Mouse (Mus musculus) lung, embryonic 16.5 days (tissue): Measurements from ENCODE around the gene Mavs. TPM values are rescaled to one million over a fixed set of nuclear protein-coding genes. Genes with fewer than 3 reads are reported as not detected.

Experiments used
- ATAC-seq: fragments of 200-750 bp; cut with Nextera tagmentation; 2 replicates; pipeline ENCODE4 v1.8.0; 2017; ENCODE audit warnings: low read depth, mild to moderate bottlenecking, moderate library complexity
- H3K27ac ChIP-seq: fragments of 300-500 bp; sonication (generic); 2 replicates; pipeline ENCODE4 v1.5.1; 2014; ENCODE audit warnings: mild to moderate bottlenecking, control low read depth, low read length
- H3K27me3 ChIP-seq: fragments of 300-500 bp; sonication (generic); 2 replicates; pipeline ENCODE4 v1.6.1; 2014; ENCODE audit warnings: low read depth, low read length, mixed read lengths; ENCODE audit not compliant: control insufficient read depth, insufficient read depth
- H3K36me3 ChIP-seq: fragments of 300-500 bp; sonication (generic); 2 replicates; pipeline ENCODE4 v1.6.1; 2014; ENCODE audit warnings: low read length; ENCODE audit not compliant: control insufficient read depth, insufficient read depth
- H3K4me1 ChIP-seq: fragments of 300-500 bp; sonication (generic); replicated peaks from 2 replicates; pipeline ENCODE4 v1.6.1; 2014; ENCODE audit warnings: low read length, mixed read lengths; ENCODE audit not compliant: control insufficient read depth, insufficient read depth
- H3K4me2 ChIP-seq: fragments of 300-500 bp; sonication (generic); 2 replicates; pipeline ENCODE4 v1.6.1; 2014; ENCODE audit warnings: low read depth, low read length, control low read depth
- H3K4me3 ChIP-seq: fragments of 300-500 bp; sonication (generic); 2 replicates; pipeline ENCODE4 v1.5.1; 2014; ENCODE audit warnings: mild to moderate bottlenecking, low read length, control low read depth
- H3K9ac ChIP-seq: fragments of 300-500 bp; sonication (generic); 2 replicates; pipeline ENCODE4 v1.6.1; 2014; ENCODE audit warnings: low read length, control low read depth
- H3K9me3 ChIP-seq: fragments of 300-500 bp; sonication (generic); 2 replicates; pipeline ENCODE4 v1.6.1; 2016; ENCODE audit warnings: low read length; ENCODE audit not compliant: control insufficient read depth
- WGBS: fragments of 180-500 bp; shearing (Covaris S2); extraction: QIAGEN DNeasy Blood & Tissue Kit; methylation state at CpG from one replicate; pipeline ENCODE4 v1.1.7; 2014; 5-methylcytosine and 5-hydroxymethylcytosine counted together
- polyA plus RNA-seq: library from polyadenylated mRNA; unstranded; fragments of >200 nt; fragmentation: Nextera tagmentation; extraction: Ambion mirVana; gene quantifications from 2 replicates; pipeline ENCODE4 v1.2.1, GENCODE M21; 2015

The Mavs gene
- polyA plus RNA-seq, 1 experiment from 2014 or later = 20.6 TPM

DNA sequence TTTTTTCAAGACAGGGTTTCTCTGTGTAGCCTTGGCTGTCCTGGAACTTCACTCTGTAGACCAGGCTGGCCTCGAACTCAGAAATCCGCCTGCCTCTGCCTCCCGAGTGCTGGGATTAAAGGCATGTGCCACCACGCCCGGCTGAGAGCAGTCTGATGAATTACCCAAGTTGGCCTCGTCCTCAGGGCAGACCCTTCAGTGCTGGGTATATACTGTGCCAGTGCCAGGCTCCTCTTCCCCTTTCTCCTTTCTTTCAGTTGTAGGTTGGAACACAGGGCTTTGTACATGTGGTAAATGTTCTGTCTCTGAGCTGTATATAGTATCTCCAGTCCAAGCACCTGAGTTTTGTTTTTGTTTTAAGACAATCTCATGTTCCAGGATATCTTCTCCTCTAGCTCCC is 30.2 kb downstream of the Mavs start:
- peak overlapping the region; percentile 75 for H3K4me2 ChIP-seq
- H3K9me3 ChIP-seq = no peaks in the 10 kb centered on the region
- H3K27me3 ChIP-seq = no peaks in the 10 kb centered on the region
- ATAC-seq = no peak
- H3K4me1 ChIP-seq = peaks cover 24% of the 10 kb centered on the region
- 58% methylated on average over 6 of the region's 6 CpGs for WGBS
- H3K36me3 ChIP-seq = no peaks in the 10 kb centered on the region
- H3K4me3 ChIP-seq = peak overlapping the region; percentile 13
- no peak overlapping the region for H3K27ac ChIP-seq
- H3K9ac ChIP-seq = no peak overlapping the region

DNA sequence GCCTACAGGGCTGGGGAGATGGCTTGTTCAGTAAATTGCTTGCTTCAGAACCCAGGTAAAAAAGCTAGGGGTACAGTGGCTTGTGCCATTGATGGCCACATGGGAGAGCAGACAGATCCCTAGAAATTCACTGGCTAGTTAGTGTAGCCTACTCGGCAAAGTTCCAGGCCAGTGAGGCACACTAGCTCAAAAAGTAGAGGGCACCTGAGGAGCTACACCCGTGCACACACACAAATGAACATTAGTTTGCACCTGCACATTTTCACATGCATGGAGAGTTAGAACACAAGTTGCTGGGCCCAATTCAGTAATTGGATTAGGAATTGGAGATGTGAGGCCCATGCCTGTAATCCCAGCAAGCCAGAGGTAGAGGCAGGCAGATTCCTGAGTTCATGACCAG is 31.2 kb downstream of the Mavs start:
- no peaks in the 10 kb centered on the region for H3K27me3 ChIP-seq
- no peaks in the 10 kb centered on the region for H3K36me3 ChIP-seq
- 69% methylated on average over 2 of the region's 2 CpGs for WGBS
- H3K4me1 ChIP-seq = peaks cover 24% of the 10 kb centered on the region
- no peaks in the 10 kb centered on the region for H3K9me3 ChIP-seq
- no peak overlapping the region for H3K4me3 ChIP-seq
- ATAC-seq = no peak
- no peak overlapping the region for H3K27ac ChIP-seq
- H3K4me2 ChIP-seq = no peak overlapping the region
- no peak overlapping the region for H3K9ac ChIP-seq

DNA sequence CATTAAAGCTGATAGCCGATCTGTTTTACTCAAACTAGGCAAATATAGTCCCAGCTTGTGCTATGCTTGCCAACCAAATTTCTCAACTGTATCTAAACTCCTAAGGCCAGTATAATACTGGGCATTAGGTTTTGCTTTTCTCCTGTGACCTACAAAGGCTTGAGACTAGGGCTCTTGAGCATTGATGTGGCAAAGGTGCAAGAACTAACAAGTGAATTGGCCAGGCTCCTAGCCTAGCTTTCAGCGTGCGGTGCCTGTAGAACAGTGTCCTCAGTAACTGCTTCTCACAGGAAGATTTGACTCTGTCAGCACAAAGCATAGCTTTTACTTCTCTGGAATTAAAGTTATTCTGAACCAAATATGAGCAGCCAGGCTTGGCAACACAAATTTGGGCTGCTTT is 41.6 kb downstream of the Mavs start:
- Histone ChIP-seq H3K36me3 (peaks cover 38% of the 10 kb centered on the region), H3K4me3 (no peak overlapping the region), H3K9ac (no peak overlapping the region), H3K9me3 (no peaks in the 10 kb centered on the region), H3K4me1 (no peaks in the 10 kb centered on the region), H3K4me2 (no peak overlapping the region), H3K27ac (no peak overlapping the region), H3K27me3 (no peaks in the 10 kb centered on the region)
- ATAC-seq = no peak
- WGBS = 95% methylated on average over 3 of the region's 3 CpGs

DNA sequence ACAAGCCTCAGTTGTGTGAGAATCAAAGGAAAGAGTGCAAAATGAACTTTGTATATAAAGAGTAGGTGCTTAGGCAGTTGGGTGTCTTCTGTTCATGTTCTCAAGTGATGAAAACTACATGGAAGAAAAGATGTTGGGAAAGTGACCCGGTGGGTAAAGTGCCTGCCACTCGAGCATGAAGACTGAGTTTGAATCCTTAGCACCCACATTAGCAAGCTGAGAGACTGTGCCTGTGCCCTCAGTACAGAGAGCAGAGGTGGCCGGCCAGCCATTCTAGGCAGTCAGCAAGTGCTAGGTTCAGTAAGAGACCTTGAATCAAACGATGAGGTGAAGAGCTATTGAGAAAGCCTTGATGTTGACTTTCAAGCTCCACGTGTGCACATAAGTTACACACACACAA is 42.9 kb downstream of the Mavs start:
- no peaks in the 10 kb centered on the region for H3K9me3 ChIP-seq
- no peak for ATAC-seq
- no peaks in the 10 kb centered on the region for H3K27me3 ChIP-seq
- H3K4me3 ChIP-seq = no peak overlapping the region
- H3K4me2 ChIP-seq = no peak overlapping the region
- no peak overlapping the region for H3K27ac ChIP-seq
- peaks cover 42% of the 10 kb centered on the region for H3K36me3 ChIP-seq
- no peaks in the 10 kb centered on the region for H3K4me1 ChIP-seq
- H3K9ac ChIP-seq = no peak overlapping the region
- WGBS = 85% methylated on average over 5 of the region's 5 CpGs

DNA sequence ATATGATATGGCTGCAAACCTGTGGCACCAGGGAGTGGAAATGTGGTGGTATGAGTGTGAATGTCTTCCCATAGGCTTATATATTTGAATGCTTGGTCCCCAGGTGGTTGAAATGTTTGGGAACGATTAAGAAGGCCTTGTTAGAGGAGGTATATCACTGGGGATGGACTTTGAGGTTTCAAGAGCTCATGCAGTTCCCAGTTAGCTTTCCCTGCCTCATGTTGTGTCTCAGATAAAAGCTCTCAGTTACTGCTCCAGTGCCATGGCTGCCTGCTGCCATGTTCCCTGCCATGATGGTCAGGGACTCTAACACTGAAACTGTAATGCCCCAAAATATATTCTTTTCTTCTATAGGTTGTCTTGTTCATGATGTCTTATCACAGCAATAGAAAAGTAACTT is 47.7 kb downstream of the Mavs start:
- ATAC-seq = no peak
- Histone ChIP-seq H3K36me3 (peaks cover 29% of the 10 kb centered on the region), H3K4me3 (no peak overlapping the region), H3K9me3 (no peaks in the 10 kb centered on the region), H3K9ac (no peak overlapping the region), H3K4me2 (no peak overlapping the region), H3K27ac (no peak overlapping the region), H3K27me3 (no peaks in the 10 kb centered on the region), H3K4me1 (no peaks in the 10 kb centered on the region)
- WGBS = 88% methylated on average over 1 of the region's 1 CpGs

DNA sequence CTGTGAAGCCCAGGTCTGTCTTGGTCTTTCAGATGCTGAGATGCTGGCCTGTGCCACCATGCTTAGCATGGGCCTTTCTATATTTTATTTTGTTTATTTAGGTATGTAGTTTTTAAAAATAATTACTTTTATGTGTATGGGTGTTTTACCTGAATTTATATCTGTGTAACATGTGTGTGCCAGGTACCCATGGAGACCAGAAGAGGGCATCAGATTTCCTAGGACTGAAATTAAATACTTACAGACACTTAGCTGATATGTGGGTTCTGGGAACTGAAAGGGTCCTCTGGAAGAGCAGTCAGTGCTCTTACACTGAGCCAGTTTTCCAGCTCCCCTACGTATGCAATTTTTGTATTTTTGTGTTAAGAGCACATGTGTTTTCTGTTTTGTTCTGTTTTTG is 52.4 kb downstream of the Mavs start:
- no peak for ATAC-seq
- no peaks in the 10 kb centered on the region for H3K4me1 ChIP-seq
- no peaks in the 10 kb centered on the region for H3K27me3 ChIP-seq
- no peak overlapping the region for H3K27ac ChIP-seq
- 70% methylated on average over 1 of the region's 1 CpGs for WGBS
- no peaks in the 10 kb centered on the region for H3K9me3 ChIP-seq
- no peak overlapping the region for H3K4me2 ChIP-seq
- no peak overlapping the region for H3K9ac ChIP-seq
- H3K36me3 ChIP-seq = peaks cover 25% of the 10 kb centered on the region
- H3K4me3 ChIP-seq = no peak overlapping the region

DNA sequence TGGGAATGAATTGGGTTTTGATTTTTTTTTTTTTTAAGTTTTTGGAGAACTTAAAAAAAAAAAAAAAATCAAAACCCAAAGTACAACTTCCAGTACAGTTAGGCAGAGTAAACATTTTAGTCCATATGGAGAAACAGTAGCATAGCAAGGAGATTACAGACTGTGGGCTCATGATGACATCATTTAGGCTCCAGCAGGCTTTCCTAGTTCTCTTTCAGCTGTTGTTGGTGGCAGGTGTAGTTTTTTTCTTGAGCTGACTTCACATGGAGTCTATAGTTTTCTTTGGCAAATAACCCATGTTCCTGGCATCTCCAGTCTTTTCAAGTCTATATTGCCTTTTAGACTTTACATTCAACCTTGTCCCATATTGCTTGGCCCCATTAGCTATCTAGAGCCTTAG is 56.8 kb downstream of the Mavs start:
- no peak overlapping the region for H3K4me3 ChIP-seq
- no peak overlapping the region for H3K27ac ChIP-seq
- no peaks in the 10 kb centered on the region for H3K9me3 ChIP-seq
- peaks cover 40% of the 10 kb centered on the region for H3K36me3 ChIP-seq
- H3K4me2 ChIP-seq = no peak overlapping the region
- no peak for ATAC-seq
- no peak overlapping the region for H3K9ac ChIP-seq
- H3K27me3 ChIP-seq = no peaks in the 10 kb centered on the region
- no peaks in the 10 kb centered on the region for H3K4me1 ChIP-seq

DNA sequence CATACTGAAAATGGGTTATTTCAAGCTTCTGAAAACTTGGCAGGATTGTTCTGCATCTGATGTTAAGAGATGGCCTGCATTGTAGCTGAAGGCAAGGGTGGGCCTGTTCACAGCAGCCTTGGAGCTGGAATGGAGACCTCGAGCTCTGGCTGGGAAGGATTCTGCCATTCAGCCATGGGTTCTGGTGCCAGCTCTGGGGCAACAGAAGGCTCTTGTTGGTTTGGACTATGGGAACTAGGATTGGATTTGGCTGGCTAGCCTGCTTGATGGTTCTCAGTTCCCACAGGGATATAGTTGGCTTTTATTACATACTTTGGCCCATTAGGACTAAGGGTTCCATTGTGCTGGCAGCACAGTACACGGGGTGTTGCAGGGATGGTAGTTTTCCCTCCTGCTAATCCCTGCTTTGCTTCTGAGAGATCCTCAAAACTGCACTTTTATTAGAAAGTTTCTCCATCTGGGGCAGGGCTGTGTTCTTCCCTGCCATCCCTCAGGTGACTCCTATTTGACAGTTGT is 62.9 kb downstream of the Mavs start:
- 92% methylated on average over 2 of the region's 2 CpGs for WGBS
- no peak overlapping the region for H3K9ac ChIP-seq
- peaks cover 41% of the 10 kb centered on the region for H3K36me3 ChIP-seq

More for the DNA sequence above, 62.9 kb downstream of the Mavs start:
- Histone ChIP-seq H3K27ac (no peak overlapping the region), H3K27me3 (no peaks in the 10 kb centered on the region), H3K4me2 (no peak overlapping the region), H3K4me1 (no peaks in the 10 kb centered on the region), H3K4me3 (no peak overlapping the region), H3K9me3 (no peaks in the 10 kb centered on the region)
- no peak for ATAC-seq
